Mouse (Mus musculus) C2C12 (cell line): ENCODE measurements at regions not wholly inside any gene's neighbourhood (a gene's known extent, or its start where the extent isn't known, plus 50 kb on each side); places are given as distances from the start of the nearest gene placed in this dataset.

Experiments
- CEBPB ChIP-seq: IDR thresholded peaks from one replicate; pipeline ENCODE4 v1.6.1; 2011; ENCODE audit warnings: low read depth, mild to moderate bottlenecking, control low read depth, moderate library complexity
- CTCF ChIP-seq: IDR thresholded peaks from one replicate; pipeline ENCODE4 v1.5.1; 2011; ENCODE audit not compliant: control insufficient read depth, insufficient read depth, insufficient read length

- no peak for TF ChIP-seq CTCF
- TF ChIP-seq CEBPB = no peak
Measured at GRCm38 (mm10) chr2:84065749-84066148, 75.4 kb downstream of the Gm13691 start.
